Mouse (Mus musculus) spleen, postnatal 14 days (tissue): ENCODE results near the gene Gm21974.
"Not testable (repeated sequence)": the region's sequence is repeated elsewhere in the genome, so short reads cannot be mapped to it uniquely, and the experiment has no call there.

ENCODE experiments used
- DNase-seq, 2 experiments: peaks; one replicate each; pipeline ENCODE4 v3.0.0; 2021 to 2022; ENCODE audit warnings: low spot score in 2 of 2

The Gm21974 gene

GRCm38 (mm10) chr7:127876467-127877348, 18.5 kb downstream of the Gm21974 start, which contains the start of gene Zfp668:
Gene Zfp668 (minus strand): TSS chr7:127876828.
- peak; percentile 73 to 87 for DNase-seq

- peak; percentile 58 for DNase-seq
Measured at GRCm38 (mm10) chr7:127876041-127876466, 19.2 kb downstream of the Gm21974 start, which contains the start of gene Zfp646. Gene Zfp646 (plus strand): TSS chr7:127876221.

- DNase-seq = peak; percentile 75 to 83
Measured at GRCm38 (mm10) chr7:127875627-127876001, 19.6 kb downstream of the Gm21974 start.

- no peak for DNase-seq
Measured at GRCm38 (mm10) chr7:127874812-127875626, 20.2 kb downstream of the Gm21974 start.

GRCm38 (mm10) chr7:127870136-127870821, 25.0 kb downstream of the Gm21974 start:
- DNase-seq = no peak

- DNase-seq = no peak
Measured at GRCm38 (mm10) chr7:127869149-127869810, 26.0 kb downstream of the Gm21974 start.

GRCm38 (mm10) chr7:127867641-127868040, 27.6 kb downstream of the Gm21974 start:
- no peak for DNase-seq

GRCm38 (mm10) chr7:127866434-127866833, 28.8 kb downstream of the Gm21974 start:
- no peak for DNase-seq

GRCm38 (mm10) chr7:127858258-127858657, 37.0 kb downstream of the Gm21974 start:
- DNase-seq = no peak

- no peak for DNase-seq
Measured at GRCm38 (mm10) chr7:127850906-127851305, 44.3 kb downstream of the Gm21974 start.

- no peak for DNase-seq
Measured at GRCm38 (mm10) chr7:127849973-127850875, 45.0 kb downstream of the Gm21974 start.

- DNase-seq = peak; percentile 54 to 73
Measured at GRCm38 (mm10) chr7:127842001-127842718, 53.1 kb downstream of the Gm21974 start.

- peak; percentile 73 to 81 for DNase-seq
Measured at GRCm38 (mm10) chr7:127841340-127842000, 53.8 kb downstream of the Gm21974 start.

GRCm38 (mm10) chr7:127840886-127841285, 54.4 kb downstream of the Gm21974 start:
- DNase-seq = peak in 1 of 2 experiments; percentile 15

GRCm38 (mm10) chr7:127840031-127840430, 55.2 kb downstream of the Gm21974 start:
- DNase-seq = not testable (repeated sequence)

GRCm38 (mm10) chr7:127837878-127838277, 57.4 kb downstream of the Gm21974 start:
- not testable (repeated sequence) for DNase-seq

- no peak for DNase-seq
Measured at GRCm38 (mm10) chr7:127837473-127837872, 57.8 kb downstream of the Gm21974 start.
